Mouse (Mus musculus): ENCODE measurements around the gene Zbtb20.

DNA sequence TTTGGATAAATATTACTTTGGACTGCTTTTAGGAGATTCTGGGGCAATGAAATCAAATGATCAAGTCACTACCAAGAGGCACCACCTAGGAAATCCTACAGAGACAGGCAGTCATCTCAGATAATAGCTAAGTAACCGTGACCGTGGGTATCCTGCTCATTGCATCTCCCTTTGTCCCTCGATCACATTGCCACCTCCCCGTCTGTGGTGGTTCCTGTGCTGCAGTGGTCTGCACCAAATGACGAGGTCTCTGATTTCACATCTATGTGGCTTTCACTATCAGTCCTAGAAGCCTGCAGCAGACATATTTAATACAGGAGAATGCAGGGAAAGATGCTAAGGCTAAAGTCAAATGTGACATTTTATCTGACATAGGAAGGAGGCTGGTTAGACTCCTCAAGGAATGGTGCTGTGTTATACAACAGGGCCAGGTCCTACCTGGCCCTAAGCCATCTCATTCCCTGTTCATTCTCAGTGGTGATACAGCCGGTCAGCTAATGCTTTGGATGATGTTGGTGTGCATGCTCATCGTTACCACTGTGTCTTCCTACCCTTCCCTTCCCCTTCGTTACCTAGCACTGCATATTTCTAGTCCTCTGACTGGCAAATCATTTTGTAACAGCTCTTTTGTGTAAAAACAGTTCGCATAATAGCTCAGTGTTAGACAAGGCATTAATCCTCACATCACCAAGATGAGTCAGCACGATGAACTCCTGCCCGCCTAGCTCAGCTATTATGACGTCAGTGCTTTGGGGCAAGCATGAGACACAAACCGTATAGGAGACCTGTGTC, 588.2 kb downstream of the Zbtb20 start:
- no peak for TF ChIP-seq CTCF (IDR thresholded peaks at IDR 0.05; ENCODE audit: insufficient read depth, low read depth, low read length)
- TF ChIP-seq POLR2A (IDR thresholded peaks at IDR 0.05; ENCODE audit: insufficient read depth, low read depth, low read length), result no peak

Measured in olfactory bulb, adult 2 months (tissue).